Mouse (Mus musculus): Measurements from ENCODE around the gene Gabrb3.

Gene Gabrb3

DNA sequence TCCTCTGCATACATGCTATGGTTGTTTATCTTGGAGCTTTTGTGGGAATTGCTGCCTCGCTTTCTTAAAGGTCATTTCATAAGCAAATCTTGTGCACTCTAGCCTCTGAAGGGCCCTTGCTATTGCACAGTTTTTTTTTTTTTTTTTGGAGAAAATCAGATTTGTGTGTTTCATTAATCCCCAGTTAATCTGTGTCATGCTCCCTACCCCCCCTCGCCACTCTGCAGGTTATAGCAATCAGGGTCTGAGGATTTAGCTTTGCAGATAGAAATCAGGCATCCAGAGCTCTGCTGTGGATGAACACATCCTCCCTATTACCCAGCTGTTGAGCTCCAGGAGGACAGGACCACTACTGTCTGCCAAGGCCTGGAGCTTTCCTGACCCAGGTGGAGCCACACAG, at the start of gene Gabrb3:
Gabrb3 (plus strand) TSS at position 301 of the 400 bp plus-strand sequence.
- in situ Hi-C loops (cut with MboI, MseI): no loop called here

DNA sequence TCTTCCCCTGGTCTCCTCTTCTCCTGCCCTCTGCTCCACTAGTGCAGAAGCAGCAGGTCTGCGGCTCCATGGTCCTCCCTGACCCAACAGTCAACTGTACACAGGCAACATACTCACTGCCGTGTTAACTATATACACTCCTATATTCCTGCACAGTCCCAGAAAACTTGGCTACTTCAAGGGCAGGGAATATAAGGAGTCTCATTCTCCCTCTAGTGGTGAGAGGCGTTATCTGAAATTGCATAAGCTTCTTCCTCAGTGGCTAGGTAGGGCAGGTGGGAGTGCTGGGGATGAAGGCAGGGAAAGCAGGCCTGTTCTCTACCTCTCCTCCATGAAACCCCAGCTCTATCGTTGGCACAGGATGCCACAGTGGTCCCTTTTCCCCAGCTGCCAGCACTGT, 35.4 kb upstream of the Gabrb3 start:
- in situ Hi-C loops (cut with MboI, MseI): no loop called here

DNA sequence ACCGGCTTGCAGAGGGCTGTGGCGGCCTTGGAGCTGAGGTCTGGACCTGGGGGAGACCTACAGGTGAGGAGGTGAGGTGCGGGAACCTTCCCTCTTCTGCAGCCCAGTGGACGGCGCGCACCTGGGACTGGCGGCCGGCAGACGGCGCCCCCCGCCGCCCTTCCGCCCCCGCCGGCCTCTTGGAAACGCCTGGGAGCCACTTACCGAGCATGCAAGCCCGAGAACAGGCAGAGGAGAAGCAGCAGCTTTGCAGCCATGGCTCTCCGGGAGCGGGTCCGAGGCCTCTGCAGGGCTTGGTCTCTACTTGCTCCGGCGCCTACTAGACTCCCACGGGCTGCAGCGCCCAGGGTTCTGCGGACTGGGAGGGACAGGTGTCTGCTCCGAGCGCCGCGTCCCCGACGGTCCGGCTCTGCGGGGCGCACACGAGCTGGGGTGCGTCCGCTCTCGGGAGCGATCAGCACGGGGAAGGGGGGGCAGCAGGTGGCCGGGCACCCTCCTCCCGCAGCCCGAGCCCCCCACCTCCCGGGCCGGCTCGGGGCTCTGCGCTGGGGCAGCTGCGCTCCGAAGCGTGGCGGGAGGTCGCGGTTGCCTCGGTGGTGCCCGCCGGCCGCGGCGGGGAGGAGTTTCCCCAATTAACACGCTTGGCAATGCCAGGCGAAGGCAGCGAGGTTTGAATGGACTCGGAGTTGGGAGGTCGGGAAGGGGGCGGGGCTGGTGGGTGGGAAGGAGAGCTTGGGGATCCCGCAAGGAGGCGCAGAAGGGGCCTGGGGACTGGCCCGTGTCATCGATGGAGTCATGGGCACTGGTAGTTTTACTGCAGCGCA, 32.8 kb upstream of the Gabrb3 start, which contains the start of gene Gabrg3:
Gabrg3 (minus strand) TSS at position 672 of the 824 bp plus-strand sequence.
- in situ Hi-C loops (cut with MboI, MseI): no loop called here

DNA sequence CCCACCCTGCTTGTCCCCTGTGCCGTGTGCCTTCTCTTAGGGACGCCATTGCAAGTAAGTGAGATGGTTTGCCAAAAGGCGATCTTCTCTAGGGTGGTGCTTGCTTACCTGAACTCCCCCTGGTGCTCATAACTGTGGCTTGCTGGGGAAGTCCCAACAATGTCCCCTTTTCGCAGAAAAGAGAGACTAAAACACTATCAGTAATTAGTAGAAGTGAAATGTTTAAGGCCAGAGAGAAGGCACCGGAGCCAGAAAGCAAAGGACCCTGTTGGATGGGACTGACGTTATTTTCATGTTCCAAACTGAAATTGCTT, 32.2 kb upstream of the Gabrb3 start:
- in situ Hi-C loops (cut with MboI, MseI): no loop called here

DNA sequence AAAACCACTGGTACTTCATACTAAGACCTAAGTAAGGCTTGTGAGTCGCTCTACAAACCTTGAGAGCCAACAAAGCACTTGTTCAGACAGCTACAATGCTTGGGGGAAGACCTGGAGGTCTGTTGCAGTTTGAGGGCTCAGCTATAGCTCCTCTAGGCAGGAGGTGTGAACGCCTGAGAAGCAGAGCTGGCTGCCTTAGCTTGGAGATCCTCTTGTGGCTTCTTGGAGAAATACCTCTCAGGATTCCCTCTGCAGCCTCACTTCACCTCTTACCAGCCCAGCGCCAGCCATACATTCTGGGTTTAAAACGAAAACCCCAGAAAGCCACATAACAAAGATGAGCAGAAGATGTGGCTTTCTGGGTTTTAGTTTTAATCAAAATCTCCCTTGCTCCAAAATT, 29.4 kb upstream of the Gabrb3 start:
- in situ Hi-C loops (cut with MboI, MseI): no loop called here

DNA sequence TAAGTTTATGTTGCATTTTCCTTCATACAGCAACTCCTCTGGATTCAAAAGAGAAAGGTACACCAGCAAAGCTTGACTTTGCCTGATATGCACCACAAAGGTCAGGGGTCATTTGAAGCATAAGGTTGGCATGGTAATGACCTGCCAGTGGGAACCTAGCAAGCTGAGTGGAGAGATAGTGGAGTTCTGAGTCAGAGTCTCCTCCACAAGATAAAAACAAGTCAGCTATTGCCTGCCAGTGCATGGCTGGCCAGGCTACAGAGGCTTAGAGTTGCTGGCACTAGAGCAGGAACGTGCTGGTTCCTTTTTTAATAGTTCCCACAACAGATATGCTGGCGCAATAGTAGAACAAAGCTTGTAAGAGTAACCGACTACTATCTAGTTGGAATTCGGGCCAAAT, 25.9 kb upstream of the Gabrb3 start:
- in situ Hi-C loops (cut with MboI, MseI): no loop called here

DNA sequence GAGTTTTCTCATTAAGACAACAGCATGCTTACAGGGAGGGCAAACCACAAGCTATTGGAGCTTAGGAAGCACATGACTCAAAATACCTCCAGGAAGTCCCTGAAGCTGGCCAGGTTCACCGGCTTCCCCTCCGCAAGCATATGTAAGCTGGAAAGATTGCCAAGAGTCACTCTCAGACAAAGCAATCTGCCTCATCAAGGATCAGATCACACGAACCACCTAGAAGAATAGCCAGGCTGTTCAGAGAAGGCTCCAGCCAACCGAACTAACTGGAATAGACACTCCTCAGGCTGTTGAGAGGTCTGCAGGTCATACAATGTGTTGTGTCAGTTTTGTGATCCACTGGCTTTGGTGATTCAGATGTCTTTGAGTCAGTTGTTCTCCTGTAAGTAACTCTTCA, 8.3 kb upstream of the Gabrb3 start:
- in situ Hi-C loops (cut with MboI, MseI): no loop called here

DNA sequence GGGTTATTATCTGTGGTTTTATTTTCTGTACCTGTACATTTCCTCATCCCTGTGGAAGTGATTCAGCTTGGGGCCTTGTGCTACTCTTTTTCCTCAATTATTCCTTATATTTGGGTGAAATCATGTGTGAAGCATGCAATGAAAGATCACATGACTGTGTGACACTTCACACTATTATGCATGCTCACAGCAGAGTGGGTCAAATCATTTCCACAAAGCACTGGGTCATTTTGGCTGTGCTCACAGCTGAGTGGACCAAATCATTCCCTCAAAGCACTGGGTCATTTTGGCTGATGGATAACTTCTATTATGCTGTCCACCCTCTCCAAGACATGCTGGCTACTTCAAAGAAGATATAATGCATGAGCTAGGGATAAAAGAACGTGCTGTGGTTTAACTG, 6.6 kb upstream of the Gabrb3 start:
- in situ Hi-C loops (cut with MboI, MseI): no loop called here

DNA sequence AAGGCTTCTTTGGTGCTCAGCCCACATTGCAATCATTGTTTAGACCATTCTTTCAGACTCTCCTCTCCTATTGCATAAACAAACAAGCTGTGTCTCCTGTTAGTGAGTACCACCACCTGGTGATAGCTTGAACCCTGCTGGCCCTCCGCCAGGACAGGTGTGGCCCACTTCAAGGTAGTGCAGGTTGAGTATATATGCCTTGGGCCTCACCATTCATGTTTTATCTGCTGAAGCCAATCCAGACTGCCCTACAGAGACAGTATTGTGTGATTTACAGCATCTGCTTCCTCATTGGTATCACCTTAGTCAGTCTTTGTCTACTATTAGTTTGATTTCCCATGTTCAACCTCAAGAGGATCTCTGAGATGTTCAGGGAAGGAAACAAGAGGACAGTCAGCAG, 1.6 kb downstream of the Gabrb3 start:
- in situ Hi-C loops (cut with MboI, MseI): no loop called here

DNA sequence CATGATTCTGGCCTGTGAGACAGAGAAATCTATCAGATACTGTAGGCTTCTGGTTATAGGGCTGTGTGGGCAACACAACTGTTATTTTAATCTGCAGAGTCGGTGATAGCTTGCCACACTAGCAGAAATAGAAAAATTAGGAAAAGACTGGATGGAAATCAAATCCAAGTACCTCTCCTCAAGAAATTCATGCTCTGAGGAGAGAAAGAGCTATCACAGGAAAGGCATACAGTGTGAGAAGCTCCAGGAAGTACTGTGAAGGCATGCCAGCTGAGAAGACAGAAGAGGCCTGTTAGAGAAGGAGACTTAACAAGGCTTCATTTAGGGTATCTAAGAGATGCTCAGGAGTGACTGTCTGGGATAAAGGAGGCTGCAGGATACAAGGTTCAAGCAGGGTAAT, 3.2 kb downstream of the Gabrb3 start:
- in situ Hi-C loops (cut with MboI, MseI): no loop called here

DNA sequence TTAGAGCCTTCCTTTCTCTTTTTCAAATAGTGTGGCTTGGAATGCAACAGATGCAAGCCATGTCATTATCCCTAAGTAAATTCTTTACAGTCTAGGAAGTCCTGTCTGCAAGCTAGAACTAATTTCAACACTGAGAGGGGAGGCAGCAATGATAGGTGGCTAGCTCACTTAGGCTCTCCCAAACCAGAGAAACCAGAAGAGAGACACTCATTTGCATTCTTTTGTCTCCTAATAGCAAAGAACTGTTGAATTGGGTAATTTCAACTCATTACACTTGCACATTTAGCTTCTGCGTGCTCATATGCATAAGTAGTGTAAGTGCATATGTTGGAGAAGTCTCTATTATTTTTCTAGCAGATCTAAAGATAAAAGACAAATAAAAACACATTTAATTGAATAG, 28.7 kb downstream of the Gabrb3 start:
- in situ Hi-C loops (cut with MboI, MseI): no loop called here

DNA sequence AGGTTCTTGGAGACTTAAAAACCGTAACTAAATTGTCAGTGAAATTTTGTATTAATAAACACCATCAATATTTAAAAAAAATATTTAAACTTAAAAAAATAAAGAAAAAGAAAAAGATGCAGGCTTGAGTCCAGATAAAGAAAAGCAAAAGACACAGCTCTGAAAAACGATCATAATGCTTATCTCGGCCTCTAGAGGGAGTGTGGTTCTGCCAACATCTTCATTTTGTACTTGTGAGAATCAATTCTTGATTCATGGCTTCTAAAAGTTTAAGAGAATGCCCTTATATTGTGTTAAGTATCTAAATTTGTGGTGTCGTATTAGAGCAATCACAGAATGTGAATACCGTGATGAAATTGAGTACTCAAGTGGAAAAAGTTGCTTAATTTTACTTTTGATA, 40.9 kb downstream of the Gabrb3 start:
- in situ Hi-C loops (cut with MboI, MseI): no loop called here

DNA sequence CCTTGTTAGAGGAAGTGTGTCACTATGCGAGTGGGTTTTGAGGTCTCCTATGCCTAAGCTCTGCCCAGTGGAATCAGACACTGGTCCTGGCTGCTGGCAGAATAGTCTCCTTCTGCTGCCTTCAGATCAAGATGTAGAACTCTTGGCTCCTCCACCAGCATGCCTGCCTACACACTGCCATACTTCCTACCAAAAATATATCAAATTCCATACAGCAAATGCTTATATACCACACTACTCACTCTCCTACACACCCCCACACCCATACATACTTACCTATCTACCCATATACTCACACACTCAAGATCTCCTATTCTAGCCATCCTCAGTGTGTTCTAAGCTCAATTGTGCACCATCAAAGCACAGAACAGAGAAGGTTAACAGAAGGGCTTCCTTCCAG, 51.8 kb downstream of the Gabrb3 start:
- in situ Hi-C loops (cut with MboI, MseI): no loop called here

DNA sequence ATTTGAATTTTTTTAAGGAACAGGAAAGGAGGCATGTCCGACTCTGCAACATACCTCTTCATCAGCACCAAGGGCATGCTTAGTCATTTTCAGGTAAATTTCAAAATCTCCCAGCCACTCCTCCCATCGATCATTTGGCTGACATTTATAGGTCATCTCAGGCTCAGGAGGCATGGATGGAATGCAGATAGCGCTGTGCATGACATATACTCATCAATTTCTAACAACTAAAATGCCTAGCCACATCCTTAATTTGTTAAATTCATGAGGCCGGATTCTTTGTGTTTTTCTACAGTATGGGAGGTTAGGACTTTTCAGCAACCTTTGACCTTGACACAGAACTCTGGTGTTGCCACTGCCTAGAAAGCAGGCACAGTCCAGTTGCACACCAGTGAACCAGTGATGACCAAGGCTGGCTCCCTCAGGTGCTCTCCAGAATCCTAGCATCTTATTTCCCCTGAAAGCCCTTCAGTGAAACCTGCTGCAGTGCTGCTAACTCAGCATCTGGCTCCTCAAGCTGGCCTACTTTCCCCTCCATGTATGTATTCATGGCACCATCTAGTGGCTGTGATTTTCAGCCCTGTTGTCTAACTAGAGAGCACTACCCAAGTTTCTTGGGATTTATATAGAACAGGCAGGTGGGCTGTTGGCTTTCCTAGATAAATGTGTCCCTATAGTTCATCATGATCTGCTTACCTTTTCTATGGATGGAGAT, 54.5 kb downstream of the Gabrb3 start:
- in situ Hi-C loops (cut with MboI, MseI): no loop called here

DNA sequence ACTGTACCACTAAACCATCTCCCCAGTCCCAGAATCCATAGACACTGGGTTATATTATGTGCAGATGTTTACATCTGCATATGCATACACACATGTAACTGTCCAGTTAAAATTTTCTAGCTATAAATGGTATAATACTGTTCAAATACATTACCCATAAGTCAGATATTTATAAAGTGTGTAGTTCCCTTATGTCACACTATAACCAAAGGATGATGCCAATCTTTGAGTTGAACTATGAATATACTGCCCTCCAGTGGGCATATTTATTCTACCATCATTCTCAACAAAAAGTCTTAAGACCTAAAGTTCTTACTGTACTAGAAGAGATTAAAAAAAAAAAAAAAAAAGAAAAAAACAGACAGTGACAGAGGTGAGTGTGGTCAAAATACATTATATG, 63.4 kb downstream of the Gabrb3 start:
- in situ Hi-C loops (cut with MboI, MseI): no loop called here

DNA sequence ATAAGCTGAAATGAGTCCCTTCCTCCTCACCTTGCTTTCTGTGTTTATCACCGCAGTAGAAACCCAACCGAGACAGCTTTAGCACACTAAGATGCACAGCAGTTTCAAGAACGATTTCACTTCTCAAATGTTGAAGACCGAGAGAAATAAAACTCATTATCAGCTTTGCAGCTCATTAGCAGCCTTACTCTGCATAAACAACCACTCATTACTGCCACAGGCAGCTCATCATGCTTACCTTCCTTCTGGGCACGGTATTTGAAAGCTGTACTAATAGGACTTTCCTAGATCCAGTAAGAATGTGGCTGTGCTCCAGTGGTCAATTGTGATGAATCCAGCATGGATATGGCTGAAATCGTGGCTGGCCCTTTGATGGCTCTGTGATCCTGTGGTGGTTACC, 67.4 kb downstream of the Gabrb3 start:
- in situ Hi-C loops (cut with MboI, MseI): no loop called here

DNA sequence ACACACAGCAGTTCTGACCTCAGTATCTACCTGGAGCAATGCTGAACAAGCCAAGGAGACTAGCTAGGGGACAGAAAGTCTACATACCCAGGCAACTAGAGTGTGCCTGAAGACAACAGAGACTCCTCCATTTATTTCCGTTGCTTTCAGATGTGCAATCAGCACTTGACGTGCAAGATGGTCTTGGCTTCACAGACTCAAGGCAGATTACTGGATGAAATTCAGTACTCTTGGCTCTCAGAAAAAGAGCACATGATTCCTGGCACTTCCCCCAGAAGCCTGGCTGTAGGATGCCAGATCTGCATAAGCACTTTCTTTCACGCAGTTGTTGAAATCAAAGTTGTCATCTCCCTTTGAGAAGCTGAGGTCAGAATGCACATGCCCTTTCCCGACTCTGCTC, 72.3 kb downstream of the Gabrb3 start:
- in situ Hi-C loops (cut with MboI, MseI): no loop called here

DNA sequence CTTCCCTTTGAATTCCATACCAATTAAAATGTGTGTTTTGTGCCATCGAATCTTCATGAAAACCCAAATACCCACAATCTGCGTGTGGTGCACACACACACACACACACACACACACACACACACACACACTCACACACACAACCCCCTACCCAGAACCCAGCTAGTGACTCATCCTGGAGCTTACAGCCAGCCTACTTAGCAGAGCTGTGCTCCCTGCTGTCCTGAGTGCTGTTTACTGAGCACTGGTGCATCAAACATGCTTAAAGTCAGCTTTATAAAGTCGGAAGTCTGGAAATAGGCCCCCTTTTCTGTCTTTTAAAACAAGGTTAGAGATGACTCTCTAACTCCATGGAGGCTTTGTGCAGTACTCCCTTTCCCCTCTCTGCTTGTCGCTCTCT, 83.3 kb downstream of the Gabrb3 start:
- in situ Hi-C loops (cut with MboI, MseI): no loop called here

DNA sequence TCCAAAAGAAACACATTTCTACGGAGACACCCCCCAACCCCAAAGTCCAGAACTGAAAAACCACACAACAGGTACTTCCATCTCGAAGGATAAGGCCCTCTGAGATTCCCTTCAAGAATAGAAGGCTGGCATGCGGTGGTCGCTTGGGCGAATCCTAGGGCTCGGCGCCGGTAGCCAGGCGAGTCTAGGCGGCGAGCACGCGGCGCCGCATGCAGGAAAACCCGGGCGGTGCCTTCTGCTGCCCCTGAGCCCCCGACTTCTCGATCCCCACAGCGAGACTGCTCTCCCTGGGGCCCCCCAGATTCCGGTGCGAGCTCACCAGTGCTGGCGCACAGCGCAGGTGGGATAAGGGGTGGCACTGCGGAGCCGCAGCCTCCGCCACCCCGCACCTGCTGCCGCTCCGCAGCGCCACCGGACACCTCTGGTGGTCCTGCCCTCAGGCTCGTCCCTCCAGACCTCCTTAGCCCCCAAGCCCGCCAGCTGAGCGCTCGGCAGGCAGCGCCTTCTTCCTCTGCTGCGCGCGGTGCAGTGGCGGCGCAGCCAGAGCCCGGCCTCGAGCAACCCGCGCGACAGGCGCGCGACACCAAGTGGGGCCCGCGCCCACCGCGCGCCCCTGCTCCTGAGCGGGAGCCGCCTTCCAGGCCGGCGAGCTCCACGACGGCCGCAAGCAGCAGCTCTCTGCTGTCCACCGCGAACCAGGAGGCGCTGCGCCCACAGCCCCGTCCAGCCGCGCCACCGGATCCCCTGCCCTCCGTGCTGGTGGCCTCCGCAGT, 89.6 kb downstream of the Gabrb3 start:
- in situ Hi-C loops (cut with MboI, MseI): no loop called here

DNA sequence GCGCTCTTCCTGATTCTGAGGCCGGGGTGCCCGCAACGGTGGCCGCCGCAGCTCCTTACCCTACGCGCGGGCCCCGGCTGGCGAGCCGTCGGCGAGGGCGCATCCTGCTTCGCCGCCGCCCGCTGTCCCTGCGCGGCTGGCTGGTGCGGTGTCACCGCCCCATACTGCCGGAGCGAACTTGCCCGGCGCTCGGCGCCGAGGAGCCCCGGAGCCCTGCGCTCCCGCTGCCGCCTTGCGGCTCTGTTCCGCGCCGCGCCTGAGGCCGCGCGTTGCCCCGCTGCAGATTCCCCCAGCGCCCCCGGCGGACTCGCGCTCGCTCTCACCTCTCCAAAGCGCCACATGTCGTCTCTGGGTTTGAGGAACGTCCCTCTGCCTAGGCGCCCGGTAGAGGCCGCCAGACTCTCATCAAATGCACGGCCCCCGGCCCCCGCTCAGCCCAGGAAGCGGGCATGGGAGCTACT, 90.2 kb downstream of the Gabrb3 start, which contains the start of gene Gabra5:
Gabra5 (minus strand) TSS at position 379 of the 461 bp plus-strand sequence.
- in situ Hi-C loops (cut with MboI, MseI): loop anchor here (10.0 kb wide), 1 partner anchor 1675 kb away; no protein-coding TSS in a partner anchor

DNA sequence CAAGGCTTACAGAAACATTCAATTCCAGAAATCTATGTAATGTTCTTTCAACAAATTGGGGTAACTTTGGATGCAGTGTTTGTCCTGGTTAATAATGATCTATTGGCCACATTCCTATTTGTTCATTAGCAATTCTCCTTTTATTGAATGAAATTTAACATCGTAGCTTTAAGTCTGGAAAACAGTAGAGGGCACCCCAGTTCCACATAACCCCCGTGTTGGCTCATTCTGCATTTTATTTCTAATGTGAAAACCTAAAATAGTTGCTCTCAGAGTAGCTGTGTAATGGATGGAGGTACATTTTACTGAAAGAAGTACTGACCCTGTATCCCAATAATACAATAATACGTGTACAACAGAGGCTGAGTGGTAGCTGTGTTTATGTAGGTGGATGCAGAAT, 93.5 kb downstream of the Gabrb3 start:
- in situ Hi-C loops (cut with MboI, MseI): loop anchor here (10.0 kb wide), 1 partner anchor 1672 kb away; no protein-coding TSS in a partner anchor

DNA sequence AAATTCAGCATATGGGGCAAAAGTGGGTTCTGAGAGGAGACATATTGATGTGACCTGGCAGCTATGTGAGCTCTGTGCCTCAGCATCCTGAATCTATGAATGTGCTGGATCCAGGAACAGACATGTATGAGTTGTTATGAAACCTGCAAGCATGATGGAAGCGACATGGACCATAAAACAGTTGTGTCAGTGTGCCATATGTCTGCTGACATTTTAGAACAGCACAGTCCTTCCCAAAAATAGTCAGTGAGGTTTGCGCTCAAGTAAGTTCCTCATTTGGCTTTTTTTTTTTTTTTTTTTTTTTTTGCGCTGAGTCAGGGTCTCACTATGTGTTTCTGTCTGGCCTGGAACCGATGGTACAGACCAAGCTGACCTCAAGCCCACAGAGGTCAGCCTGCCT, 110.0 kb downstream of the Gabrb3 start:
- in situ Hi-C loops (cut with MboI, MseI): no loop called here
